Mouse (Mus musculus): ENCODE measurements around the gene Cdsn.
A peak's percentile ranks its signal among the peaks of the same experiment; 100 is the strongest.

- peak; percentile 80 for TF ChIP-seq CTCF (IDR thresholded peaks at IDR 0.05; ENCODE audit: low read depth)
- TF ChIP-seq EP300 (optimal IDR thresholded peaks at IDR 0.05) = no peak
These were observed 31.0 kb downstream of the Cdsn start for GRCm38 (mm10) chr17:35582900-35583299.
